Mouse (Mus musculus) stomach, embryonic 16.5 days (tissue): ENCODE results near the gene Thsd4. TPM values are rescaled to one million over a fixed set of nuclear protein-coding genes. Genes with fewer than 3 reads are reported as not detected.

Experiments
- ATAC-seq: fragments of 200-750 bp; cut with Nextera tagmentation; 2 replicates; pipeline ENCODE4 v1.8.0; 2017; ENCODE audit warnings: moderate number of reproducible peaks, moderate TSS enrichment; ENCODE audit not compliant: insufficient read depth, low FRiP score
- H3K27ac ChIP-seq: fragments of 300-500 bp; sonication (generic); 2 replicates; pipeline ENCODE4 v1.5.1; 2014; ENCODE audit warnings: low read length
- H3K27me3 ChIP-seq: fragments of 300-500 bp; sonication (generic); 2 replicates; pipeline ENCODE4 v1.6.1; 2014; ENCODE audit warnings: low read length, control low read depth, mixed read lengths; ENCODE audit not compliant: control insufficient read depth, insufficient read depth
- H3K36me3 ChIP-seq: fragments of 300-500 bp; sonication (generic); 2 replicates; pipeline ENCODE4 v1.6.1; 2014; ENCODE audit warnings: low read length; ENCODE audit not compliant: control insufficient read depth, insufficient read depth
- H3K4me1 ChIP-seq: fragments of 300-500 bp; sonication (generic); 2 replicates; pipeline ENCODE4 v1.6.1; 2014; ENCODE audit warnings: low read length, control low read depth, mixed read lengths; ENCODE audit not compliant: control insufficient read depth, insufficient read depth
- H3K4me2 ChIP-seq: fragments of 300-500 bp; sonication (generic); 2 replicates; pipeline ENCODE4 v1.6.1; 2014; ENCODE audit warnings: low read depth, low read length, mixed read lengths
- H3K4me3 ChIP-seq: fragments of 300-500 bp; sonication (generic); replicated peaks from 2 replicates; pipeline ENCODE4 v1.5.1; 2014; ENCODE audit warnings: mild to moderate bottlenecking, low read length
- H3K9ac ChIP-seq: fragments of 300-500 bp; sonication (generic); 2 replicates; pipeline ENCODE4 v1.6.1; 2014; ENCODE audit warnings: low read length
- H3K9me3 ChIP-seq: fragments of 300-500 bp; sonication (generic); replicated peaks from 2 replicates; pipeline ENCODE4 v1.6.1; 2016; ENCODE audit warnings: low read length, control low read depth; ENCODE audit not compliant: control insufficient read depth
- WGBS: fragments of 180-500 bp; shearing (Covaris S2); extraction: QIAGEN DNeasy Blood & Tissue Kit; methylation state at CpG from one replicate; pipeline ENCODE4 v1.1.7; 2014; 5-methylcytosine and 5-hydroxymethylcytosine counted together
- polyA plus RNA-seq: library from polyadenylated mRNA; unstranded; fragments of >200 nt; fragmentation: Nextera tagmentation; extraction: Ambion mirVana; gene quantifications from 2 replicates; pipeline ENCODE4 v1.2.1, GENCODE M21; 2015

Gene Thsd4
- polyA plus RNA-seq, 1 experiment from 2014 or later, result 18.7 TPM

- 76% methylated on average over 14 of the region's 14 CpGs for WGBS
These were observed 295.7 kb downstream of the Thsd4 start for GRCm38 (mm10) chr9:60226155-60226554.

GRCm38 (mm10) chr9:60225453-60225852 lies 296.4 kb downstream of the Thsd4 start:
- peaks cover 2% of the 10 kb centered on the region; the same call in 1 of the 2 replicates for H3K4me1 ChIP-seq
- ATAC-seq, result no peak
- no peaks in the 10 kb centered on the region for H3K9me3 ChIP-seq
- no peak overlapping the region for H3K4me2 ChIP-seq
- WGBS, result 78% methylated on average over 7 of the region's 7 CpGs
- no peaks in the 10 kb centered on the region for H3K36me3 ChIP-seq
- H3K4me3 ChIP-seq, result no peak overlapping the region
- H3K9ac ChIP-seq, result no peak overlapping the region
- no peaks in the 10 kb centered on the region for H3K27me3 ChIP-seq
- no peak overlapping the region for H3K27ac ChIP-seq

More at GRCm38 (mm10) chr9:60226155-60226554, 295.7 kb downstream of the Thsd4 start:
- Histone ChIP-seq H3K27me3 (no peaks in the 10 kb centered on the region), H3K9ac (no peak overlapping the region), H3K27ac (no peak overlapping the region), H3K4me1 (peaks cover 6% of the 10 kb centered on the region; the same call in 1 of the 2 replicates), H3K4me2 (no peak overlapping the region), H3K9me3 (no peaks in the 10 kb centered on the region), H3K4me3 (no peak overlapping the region), H3K36me3 (no peaks in the 10 kb centered on the region)
- ATAC-seq, result no peak

GRCm38 (mm10) chr9:60224039-60224695 lies 297.7 kb downstream of the Thsd4 start:
- Histone ChIP-seq H3K4me1 (no peaks in the 10 kb centered on the region), H3K9ac (no peak overlapping the region), H3K4me2 (no peak overlapping the region), H3K4me3 (no peak overlapping the region), H3K9me3 (no peaks in the 10 kb centered on the region), H3K27ac (no peak overlapping the region), H3K27me3 (no peaks in the 10 kb centered on the region), H3K36me3 (no peaks in the 10 kb centered on the region)
- no peak for ATAC-seq
- WGBS, result 55% methylated on average over 6 of the region's 6 CpGs

- no peak for ATAC-seq
These were observed 301.4 kb downstream of the Thsd4 start for GRCm38 (mm10) chr9:60220431-60220830.

GRCm38 (mm10) chr9:60218396-60218795 lies 303.4 kb downstream of the Thsd4 start:
- no peak for ATAC-seq
- no peak overlapping the region for H3K27ac ChIP-seq
- WGBS, result 58% methylated on average over 6 of the region's 6 CpGs

More at GRCm38 (mm10) chr9:60220431-60220830, 301.4 kb downstream of the Thsd4 start:
- WGBS, result 93% methylated on average over 2 of the region's 2 CpGs
- H3K27me3 ChIP-seq, result no peaks in the 10 kb centered on the region
- no peaks in the 10 kb centered on the region for H3K36me3 ChIP-seq
- H3K4me1 ChIP-seq, result no peaks in the 10 kb centered on the region
- no peak overlapping the region for H3K9ac ChIP-seq
- H3K4me2 ChIP-seq, result no peak overlapping the region
- no peaks in the 10 kb centered on the region for H3K9me3 ChIP-seq
- no peak overlapping the region for H3K4me3 ChIP-seq
- no peak overlapping the region for H3K27ac ChIP-seq

GRCm38 (mm10) chr9:60216029-60216428 lies 305.8 kb downstream of the Thsd4 start:
- Histone ChIP-seq H3K27me3 (no peaks in the 10 kb centered on the region), H3K9ac (no peak overlapping the region), H3K4me2 (no peak overlapping the region), H3K9me3 (no peaks in the 10 kb centered on the region), H3K27ac (no peak overlapping the region), H3K4me1 (no peaks in the 10 kb centered on the region), H3K36me3 (no peaks in the 10 kb centered on the region), H3K4me3 (no peak overlapping the region)
- WGBS, result 84% methylated on average over 6 of the region's 6 CpGs
- no peak for ATAC-seq

More at GRCm38 (mm10) chr9:60218396-60218795, 303.4 kb downstream of the Thsd4 start:
- no peak overlapping the region for H3K4me3 ChIP-seq
- H3K27me3 ChIP-seq, result no peaks in the 10 kb centered on the region
- no peaks in the 10 kb centered on the region for H3K4me1 ChIP-seq
- H3K4me2 ChIP-seq, result no peak overlapping the region
- H3K9ac ChIP-seq, result no peak overlapping the region
- no peaks in the 10 kb centered on the region for H3K9me3 ChIP-seq
- no peaks in the 10 kb centered on the region for H3K36me3 ChIP-seq

GRCm38 (mm10) chr9:60213111-60213510 lies 308.7 kb downstream of the Thsd4 start:
- Histone ChIP-seq H3K4me2 (no peak overlapping the region), H3K36me3 (no peaks in the 10 kb centered on the region), H3K9ac (no peak overlapping the region), H3K4me1 (no peaks in the 10 kb centered on the region), H3K27me3 (no peaks in the 10 kb centered on the region), H3K27ac (no peak overlapping the region), H3K4me3 (no peak overlapping the region), H3K9me3 (no peaks in the 10 kb centered on the region)
- 52% methylated on average over 1 of the region's 1 CpGs for WGBS
- no peak for ATAC-seq

GRCm38 (mm10) chr9:60208843-60209242 lies 313.0 kb downstream of the Thsd4 start:
- H3K4me2 ChIP-seq, result no peak overlapping the region
- no peaks in the 10 kb centered on the region for H3K36me3 ChIP-seq
- no peaks in the 10 kb centered on the region for H3K9me3 ChIP-seq
- no peak overlapping the region for H3K9ac ChIP-seq
- ATAC-seq, result no peak
- no peak overlapping the region for H3K27ac ChIP-seq
- WGBS, result 92% methylated on average over 1 of the region's 1 CpGs
- H3K4me1 ChIP-seq, result no peaks in the 10 kb centered on the region
- no peaks in the 10 kb centered on the region for H3K27me3 ChIP-seq
- no peak overlapping the region for H3K4me3 ChIP-seq

- Histone ChIP-seq H3K36me3 (no peaks in the 10 kb centered on the region), H3K4me3 (no peak overlapping the region), H3K9me3 (no peaks in the 10 kb centered on the region), H3K4me1 (no peaks in the 10 kb centered on the region), H3K27me3 (no peaks in the 10 kb centered on the region), H3K4me2 (no peak overlapping the region), H3K9ac (no peak overlapping the region), H3K27ac (no peak overlapping the region)
- 63% methylated on average over 7 of the region's 7 CpGs for WGBS
- ATAC-seq, result no peak
These were observed 318.7 kb downstream of the Thsd4 start for GRCm38 (mm10) chr9:60203141-60203540.
